8 mouse cellular contexts compared by ENCODE assay signal in genomic region chr7:100288622-100289021, GRCm38 (mm10). TPM values are rescaled to one million over a fixed set of nuclear protein-coding genes. Genes with fewer than 3 reads are reported as not detected.
DNase-seq lines count a peak whose midpoint lies in the region; ATAC-seq lines count a peak whose summit lies in the region.

No protein-coding gene starts in this region.

- H3K4me3 ChIP-seq in kidney, embryonic 14.5 days (ENCODE audit: low read length), result no peak overlapping the region
- H3K4me3 ChIP-seq in forebrain, embryonic 13.5 days, result no peak overlapping the region
- H3K4me3 ChIP-seq in hindbrain, embryonic 15.5 days, result no peak overlapping the region

- no peak for DNase-seq in kidney, adult 8-10 months
- DNase-seq in lung, postnatal 10 days, result peak; percentile 60
- no peak for DNase-seq in frontal cortex, postnatal 10 days (ENCODE audit: low spot score in 2 of 2)
- DNase-seq in cerebellum, adult 18-20 months, result no peak
- no peak for DNase-seq in B cell, adult 2 months

- H3K27ac ChIP-seq in kidney, embryonic 14.5 days (ENCODE audit: low read depth, low read length), result peak overlapping the region; percentile 87
- peak overlapping the region; percentile 79 for H3K27ac ChIP-seq in forebrain, embryonic 13.5 days
- peak overlapping the region; percentile 73 for H3K27ac ChIP-seq in hindbrain, embryonic 15.5 days (replicated peaks)

- peak; percentile 56; the same call in 1 of the 2 replicates for ATAC-seq in kidney, embryonic 14.5 days (ENCODE audit: low FRiP score, low TSS enrichment)
- ATAC-seq in forebrain, embryonic 13.5 days, result peak; percentile 45; the same call in 1 of the 2 replicates
- ATAC-seq in hindbrain, embryonic 15.5 days (ENCODE audit: low FRiP score, low read depth), result peak; percentile 24; the same call in 1 of the 2 replicates

- H3K9ac ChIP-seq in kidney, embryonic 14.5 days (ENCODE audit: low read depth, low read length), result peak overlapping the region; percentile 25; the same call in 1 of the 2 replicates
- no peak overlapping the region for H3K9ac ChIP-seq in forebrain, embryonic 13.5 days
- H3K9ac ChIP-seq in hindbrain, embryonic 15.5 days, result no peak overlapping the region

- peaks cover 9% of the 10 kb centered on the region for H3K27me3 ChIP-seq in kidney, embryonic 14.5 days (ENCODE audit: control insufficient read depth, insufficient read depth, low read length)
- H3K27me3 ChIP-seq in forebrain, embryonic 13.5 days, result peaks cover 30% of the 10 kb centered on the region
- no peaks in the 10 kb centered on the region for H3K27me3 ChIP-seq in hindbrain, embryonic 15.5 days

- 22% methylated on average over 11 of the region's 11 CpGs for WGBS in kidney, embryonic 14.5 days
- 41% methylated on average over 11 of the region's 11 CpGs for WGBS in forebrain, embryonic 13.5 days
- 39% methylated on average over 11 of the region's 11 CpGs for WGBS in hindbrain, embryonic 15.5 days

- peak overlapping the region; percentile 28 for H3K4me2 ChIP-seq in kidney, embryonic 14.5 days (replicated peaks; ENCODE audit: low read depth, low read length)
- H3K4me2 ChIP-seq in forebrain, embryonic 13.5 days, result peak overlapping the region; percentile 44
- H3K4me2 ChIP-seq in hindbrain, embryonic 15.5 days, result peak overlapping the region; percentile 36

- H3K9me3 ChIP-seq in kidney, embryonic 14.5 days (ENCODE audit: control insufficient read depth, low read length), result no peaks in the 10 kb centered on the region
- no peaks in the 10 kb centered on the region for H3K9me3 ChIP-seq in forebrain, embryonic 13.5 days (replicated peaks)
- no peaks in the 10 kb centered on the region for H3K9me3 ChIP-seq in hindbrain, embryonic 15.5 days

- no peaks in the 10 kb centered on the region for H3K36me3 ChIP-seq in kidney, embryonic 14.5 days (ENCODE audit: control insufficient read depth, insufficient read depth, low read length)
- H3K36me3 ChIP-seq in forebrain, embryonic 13.5 days (ENCODE audit: poor library complexity, severe bottlenecking), result no peaks in the 10 kb centered on the region
- no peaks in the 10 kb centered on the region for H3K36me3 ChIP-seq in hindbrain, embryonic 15.5 days

- H3K4me1 ChIP-seq in kidney, embryonic 14.5 days (ENCODE audit: control insufficient read depth, insufficient read depth, low read length), result peaks cover 18% of the 10 kb centered on the region
- peaks cover 31% of the 10 kb centered on the region for H3K4me1 ChIP-seq in forebrain, embryonic 13.5 days
- peaks cover 16% of the 10 kb centered on the region for H3K4me1 ChIP-seq in hindbrain, embryonic 15.5 days (replicated peaks)

RNA-seq across cellular contexts. Expression of gene P4ha3, which starts 3.3 kb away (rescaled TPM):
- 7.3 and 8.6 TPM in 2 replicates for polyA plus RNA-seq in kidney, embryonic 14.5 days (2014; fragmentation: Nextera tagmentation; extraction: Ambion mirVana)
- 1.0 and 1.5 TPM in 2 replicates for polyA plus RNA-seq in forebrain, embryonic 13.5 days (2015; fragmentation: Nextera tagmentation; extraction: Ambion mirVana)
- polyA plus RNA-seq in hindbrain, embryonic 15.5 days (2015; fragmentation: Nextera tagmentation; extraction: Ambion mirVana), result 7.3 and 10.8 TPM in 2 replicates
